Mouse (Mus musculus) lung, embryonic 14.5 days (tissue): Measurements from ENCODE around the gene Tgm1. TPM values are rescaled to one million over a fixed set of nuclear protein-coding genes. Genes with fewer than 3 reads are reported as not detected.

Source experiments
- ATAC-seq: fragments of 200-750 bp; cut with Nextera tagmentation; 2 replicates; pipeline ENCODE4 v1.8.0; 2017; ENCODE audit warnings: mild to moderate bottlenecking, moderate TSS enrichment, moderate library complexity; ENCODE audit not compliant: insufficient read depth
- DNase-seq: peaks from one replicate; pipeline ENCODE4 v3.0.0-alpha.2; 2015
- H3K27ac ChIP-seq: fragments of 300-500 bp; sonication (generic); 2 replicates; pipeline ENCODE4 v1.5.1; 2014; ENCODE audit warnings: low read depth, mild to moderate bottlenecking, moderate library complexity
- H3K27me3 ChIP-seq: fragments of 300-500 bp; sonication (generic); 2 replicates; pipeline ENCODE4 v1.6.1; 2014; ENCODE audit warnings: low read length, control low read depth; ENCODE audit not compliant: insufficient read depth
- H3K36me3 ChIP-seq: fragments of 300-500 bp; sonication (generic); 2 replicates; pipeline ENCODE4 v1.6.1; 2014; ENCODE audit warnings: control low read depth; ENCODE audit not compliant: insufficient read depth
- H3K4me1 ChIP-seq: fragments of 300-500 bp; sonication (generic); 2 replicates; pipeline ENCODE4 v1.6.1; 2014; ENCODE audit warnings: antibody characterized with exemption, control low read depth; ENCODE audit not compliant: insufficient read depth
- H3K4me2 ChIP-seq: fragments of 300-500 bp; sonication (generic); 2 replicates; pipeline ENCODE4 v1.6.1; 2014; ENCODE audit warnings: mild to moderate bottlenecking
- H3K4me3 ChIP-seq: fragments of 300-500 bp; sonication (generic); 2 replicates; pipeline ENCODE4 v1.5.1; 2014; ENCODE audit warnings: low read depth, low read length
- H3K9ac ChIP-seq: fragments of 300-500 bp; sonication (generic); 2 replicates; pipeline ENCODE4 v1.6.1; 2014
- H3K9me3 ChIP-seq: fragments of 300-500 bp; sonication (generic); 2 replicates; pipeline ENCODE4 v1.6.1; 2016; ENCODE audit warnings: low read depth, low read length, control low read depth
- CTCF ChIP-seq: IDR thresholded peaks from 2 replicates; pipeline ENCODE4 v1.5.1; 2016; ENCODE audit warnings: antibody characterized with exemption, low read depth
- WGBS: fragments of 180-500 bp; shearing (Covaris S2); extraction: QIAGEN DNeasy Blood & Tissue Kit; methylation state at CpG from one replicate; pipeline ENCODE4 v1.1.7; 2014; 5-methylcytosine and 5-hydroxymethylcytosine counted together
- polyA plus RNA-seq: library from polyadenylated mRNA; unstranded; fragments of >200 nt; fragmentation: Nextera tagmentation; extraction: Ambion mirVana; gene quantifications from 2 replicates; pipeline ENCODE4 v1.2.1, GENCODE M21; 2014

Tgm1 gene
- polyA plus RNA-seq, 1 experiment from 2014 or later = 0.89 TPM

- Histone ChIP-seq H3K27ac (no peak overlapping the region), H3K27me3 (no peaks in the 10 kb centered on the region), H3K36me3 (peaks cover 55% of the 10 kb centered on the region), H3K9me3 (no peaks in the 10 kb centered on the region), H3K4me3 (peak overlapping the region; percentile 93), H3K4me1 (peaks cover 7% of the 10 kb centered on the region; the same call in 1 of the 2 replicates), H3K4me2 (peak overlapping the region; percentile 98), H3K9ac (no peak overlapping the region)
- TF ChIP-seq CTCF = no peak
- DNase-seq (no peak), ATAC-seq (no peak)
- WGBS = 85% methylated on average over 10 of the region's 10 CpGs
These were observed 33.5 kb upstream of the Tgm1 start for GRCm38 (mm10) chr14:55747051-55747847.

- Histone ChIP-seq H3K4me2 (peak overlapping the region; percentile 98), H3K36me3 (peaks cover 52% of the 10 kb centered on the region), H3K27me3 (no peaks in the 10 kb centered on the region), H3K9me3 (no peaks in the 10 kb centered on the region), H3K9ac (peak overlapping the region; percentile 82), H3K4me1 (peaks cover 7% of the 10 kb centered on the region; the same call in 1 of the 2 replicates), H3K4me3 (peak overlapping the region; percentile 93), H3K27ac (peak overlapping the region; percentile 24; the same call in 1 of the 2 replicates)
- ATAC-seq (no peak; the same call in 1 of the 2 replicates), DNase-seq (no peak)
- 0% methylated on average over 31 of the region's 31 CpGs for WGBS
- no peak for TF ChIP-seq CTCF
These were observed 32.1 kb upstream of the Tgm1 start for GRCm38 (mm10) chr14:55745861-55746237.

- peak; percentile 93 for DNase-seq
- TF ChIP-seq CTCF = no peak
- Histone ChIP-seq H3K9me3 (no peaks in the 10 kb centered on the region), H3K27ac (peak within 1 kb of the TSS; percentile 50; the same call in 1 of the 2 replicates), H3K4me2 (peak within 1 kb of the TSS; percentile 98), H3K9ac (peak within 1 kb of the TSS; percentile 82), H3K27me3 (no peaks in the 10 kb centered on the region), H3K4me3 (peak within 1 kb of the TSS; percentile 93), H3K36me3 (peaks cover 52% of the 10 kb centered on the region), H3K4me1 (peaks cover 7% of the 10 kb centered on the region; the same call in 1 of the 2 replicates)
- 2% methylated on average over 47 of the region's 48 CpGs for WGBS
- peak; percentile 84 for ATAC-seq
These were observed 31.6 kb upstream of the Tgm1 start, which contains the start of the genes Dhrs1 and Nop9 for GRCm38 (mm10) chr14:55745180-55745860. Gene Dhrs1 (minus strand): TSS chr14:55745690. Gene Nop9 (plus strand): TSS chr14:55745693.

- Histone ChIP-seq H3K9ac (no peak overlapping the region), H3K36me3 (peaks cover 51% of the 10 kb centered on the region), H3K4me2 (peak overlapping the region; percentile 35), H3K27ac (no peak overlapping the region), H3K9me3 (no peaks in the 10 kb centered on the region), H3K4me1 (peaks cover 7% of the 10 kb centered on the region; the same call in 1 of the 2 replicates), H3K27me3 (no peaks in the 10 kb centered on the region), H3K4me3 (0 out of 2 replicates have a peak overlapping the region, but pooled peaks have one; percentile 8)
- 17% methylated on average over 10 of the region's 10 CpGs for WGBS
- TF ChIP-seq CTCF = peak; percentile 98
- DNase-seq = peak; percentile 96
- ATAC-seq = peak; percentile 71
These were observed 30.0 kb upstream of the Tgm1 start for GRCm38 (mm10) chr14:55743711-55744110.

- 83% methylated on average over 9 of the region's 9 CpGs for WGBS
These were observed 23.5 kb upstream of the Tgm1 start for GRCm38 (mm10) chr14:55737086-55737687.

GRCm38 (mm10) chr14:55735758-55736157 lies 22.0 kb upstream of the Tgm1 start:
- Histone ChIP-seq H3K27ac (no peak overlapping the region), H3K4me3 (no peak overlapping the region), H3K4me2 (no peak overlapping the region), H3K4me1 (no peaks in the 10 kb centered on the region), H3K9ac (no peak overlapping the region), H3K36me3 (peaks cover 18% of the 10 kb centered on the region), H3K27me3 (no peaks in the 10 kb centered on the region), H3K9me3 (no peaks in the 10 kb centered on the region)
- no peak for DNase-seq
- no peak for TF ChIP-seq CTCF
- 77% methylated on average over 4 of the region's 4 CpGs for WGBS
- no peak for ATAC-seq

More at GRCm38 (mm10) chr14:55737086-55737687, 23.5 kb upstream of the Tgm1 start:
- Histone ChIP-seq H3K9me3 (no peaks in the 10 kb centered on the region), H3K4me3 (no peak overlapping the region), H3K9ac (no peak overlapping the region), H3K27ac (no peak overlapping the region), H3K36me3 (peaks cover 29% of the 10 kb centered on the region), H3K27me3 (no peaks in the 10 kb centered on the region), H3K4me1 (no peaks in the 10 kb centered on the region), H3K4me2 (no peak overlapping the region)
- DNase-seq = no peak
- no peak for ATAC-seq
- TF ChIP-seq CTCF = no peak
